Mouse (Mus musculus): Measurements from ENCODE around the gene Kcnab2. TPM values are rescaled to one million over a fixed set of nuclear protein-coding genes. Genes with fewer than 3 reads are reported as not detected.

Kcnab2 gene
- polyA plus RNA-seq (2016; fragmentation: Nextera tagmentation; extraction: Ambion mirVana) = 17.5 and 19.3 TPM in 2 replicates

GRCm38 (mm10) chr4:152477466-152478223, at the start of gene Kcnab2:
Kcnab2 (minus strand) TSS chr4:152477871.
- Histone ChIP-seq H3K4me3 (peak within 1 kb of the TSS; percentile 80), H3K4me2 (replicated peaks) (peak within 1 kb of the TSS; percentile 90), H3K36me3 (no peaks in the 10 kb centered on the region), H3K9ac (peak within 1 kb of the TSS; percentile 83), H3K27me3 (peaks cover 18% of the 10 kb centered on the region), H3K27ac (peak within 1 kb of the TSS; percentile 79), H3K9me3 (replicated peaks) (0 out of 2 replicates have a peak, but pooled peaks cover 2% of the 10 kb centered on the region), H3K4me1 (peaks cover 20% of the 10 kb centered on the region)
- WGBS = 0% methylated on average over 63 of the region's 63 CpGs
- peak; percentile 96 for ATAC-seq (ENCODE audit: low FRiP score)

- H3K27me3 ChIP-seq = no peaks in the 10 kb centered on the region
- WGBS = 37% methylated on average over 6 of the region's 6 CpGs
- H3K4me1 ChIP-seq = no peaks in the 10 kb centered on the region
- H3K4me2 ChIP-seq (replicated peaks) = no peak overlapping the region
- no peak for ATAC-seq (ENCODE audit: low FRiP score)
- H3K9ac ChIP-seq = no peak overlapping the region
- no peaks in the 10 kb centered on the region for H3K9me3 ChIP-seq (replicated peaks)
- no peak overlapping the region for H3K27ac ChIP-seq
- no peak overlapping the region for H3K4me3 ChIP-seq
- H3K36me3 ChIP-seq = peaks cover 8% of the 10 kb centered on the region; the same call in 1 of the 2 replicates
These were observed 42.4 kb upstream of the Kcnab2 start for GRCm38 (mm10) chr4:152520083-152520482.

GRCm38 (mm10) chr4:152519106-152519505, 41.4 kb upstream of the Kcnab2 start:
- Histone ChIP-seq H3K27ac (no peak overlapping the region), H3K27me3 (no peaks in the 10 kb centered on the region), H3K36me3 (peaks cover 8% of the 10 kb centered on the region; the same call in 1 of the 2 replicates), H3K4me1 (no peaks in the 10 kb centered on the region), H3K4me2 (replicated peaks) (no peak overlapping the region), H3K4me3 (no peak overlapping the region), H3K9ac (no peak overlapping the region), H3K9me3 (replicated peaks) (no peaks in the 10 kb centered on the region)
- WGBS = 86% methylated on average over 10 of the region's 10 CpGs
- no peak for ATAC-seq (ENCODE audit: low FRiP score)

GRCm38 (mm10) chr4:152514884-152515283, 37.2 kb upstream of the Kcnab2 start:
- ATAC-seq (ENCODE audit: low FRiP score) = no peak
- Histone ChIP-seq H3K4me3 (no peak overlapping the region), H3K9me3 (replicated peaks) (no peaks in the 10 kb centered on the region), H3K4me1 (peaks cover 17% of the 10 kb centered on the region), H3K27ac (no peak overlapping the region), H3K9ac (no peak overlapping the region), H3K27me3 (no peaks in the 10 kb centered on the region), H3K36me3 (0 out of 2 replicates have a peak, but pooled peaks cover 5% of the 10 kb centered on the region), H3K4me2 (replicated peaks) (no peak overlapping the region)
- WGBS = 73% methylated on average over 7 of the region's 7 CpGs

GRCm38 (mm10) chr4:152512221-152512925, 34.7 kb upstream of the Kcnab2 start:
- H3K9ac ChIP-seq = no peak overlapping the region
- H3K4me1 ChIP-seq = peaks cover 17% of the 10 kb centered on the region
- peak overlapping the region; percentile 40; the same call in 1 of the 2 replicates for H3K27ac ChIP-seq
- H3K27me3 ChIP-seq = no peaks in the 10 kb centered on the region
- H3K4me3 ChIP-seq = no peak overlapping the region
- peaks cover 17% of the 10 kb centered on the region for H3K36me3 ChIP-seq
- 28% methylated on average over 18 of the region's 18 CpGs for WGBS
- ATAC-seq (ENCODE audit: low FRiP score) = peak; percentile 77
- H3K4me2 ChIP-seq (replicated peaks) = no peak overlapping the region
- H3K9me3 ChIP-seq (replicated peaks) = no peaks in the 10 kb centered on the region

- Histone ChIP-seq H3K4me1 (peaks cover 20% of the 10 kb centered on the region), H3K27me3 (no peaks in the 10 kb centered on the region), H3K27ac (no peak overlapping the region), H3K4me3 (no peak overlapping the region), H3K4me2 (replicated peaks) (no peak overlapping the region), H3K9ac (no peak overlapping the region), H3K9me3 (replicated peaks) (no peaks in the 10 kb centered on the region), H3K36me3 (peaks cover 20% of the 10 kb centered on the region)
- ATAC-seq (ENCODE audit: low FRiP score) = no peak
- WGBS = 49% methylated on average over 20 of the region's 20 CpGs
These were observed 16.7 kb upstream of the Kcnab2 start for GRCm38 (mm10) chr4:152494360-152494879.

GRCm38 (mm10) chr4:152491250-152491899, 13.7 kb upstream of the Kcnab2 start:
- 58% methylated on average over 15 of the region's 15 CpGs for WGBS
- no peaks in the 10 kb centered on the region for H3K27me3 ChIP-seq
- H3K9ac ChIP-seq = no peak overlapping the region
- H3K4me1 ChIP-seq = peaks cover 17% of the 10 kb centered on the region
- ATAC-seq (ENCODE audit: low FRiP score) = no peak
- no peak overlapping the region for H3K27ac ChIP-seq
- no peak overlapping the region for H3K4me2 ChIP-seq (replicated peaks)
- peaks cover 20% of the 10 kb centered on the region for H3K36me3 ChIP-seq
- H3K9me3 ChIP-seq (replicated peaks) = no peaks in the 10 kb centered on the region
- no peak overlapping the region for H3K4me3 ChIP-seq

- H3K4me2 ChIP-seq (replicated peaks) = no peak overlapping the region
- no peak for ATAC-seq (ENCODE audit: low FRiP score)
- H3K9ac ChIP-seq = no peak overlapping the region
- no peak overlapping the region for H3K4me3 ChIP-seq
- H3K4me1 ChIP-seq = peaks cover 13% of the 10 kb centered on the region
- no peaks in the 10 kb centered on the region for H3K27me3 ChIP-seq
- H3K36me3 ChIP-seq = peaks cover 20% of the 10 kb centered on the region
- H3K9me3 ChIP-seq (replicated peaks) = no peaks in the 10 kb centered on the region
- 90% methylated on average over 14 of the region's 14 CpGs for WGBS
- H3K27ac ChIP-seq = no peak overlapping the region
These were observed 12.6 kb upstream of the Kcnab2 start for GRCm38 (mm10) chr4:152490311-152490710.

- H3K4me3 ChIP-seq = no peak overlapping the region
- H3K4me2 ChIP-seq (replicated peaks) = no peak overlapping the region
- no peaks in the 10 kb centered on the region for H3K27me3 ChIP-seq
- H3K4me1 ChIP-seq = peaks cover 4% of the 10 kb centered on the region; the same call in 1 of the 2 replicates
- H3K27ac ChIP-seq = no peak overlapping the region
- H3K9ac ChIP-seq = no peak overlapping the region
- 91% methylated on average over 10 of the region's 10 CpGs for WGBS
- ATAC-seq (ENCODE audit: low FRiP score) = no peak
- peaks cover 28% of the 10 kb centered on the region for H3K36me3 ChIP-seq
- no peaks in the 10 kb centered on the region for H3K9me3 ChIP-seq (replicated peaks)
These were observed 10.4 kb upstream of the Kcnab2 start for GRCm38 (mm10) chr4:152488046-152488445.

- H3K27ac ChIP-seq = no peak overlapping the region
- H3K9me3 ChIP-seq (replicated peaks) = no peaks in the 10 kb centered on the region
- H3K36me3 ChIP-seq = 0 out of 2 replicates have a peak, but pooled peaks cover 7% of the 10 kb centered on the region
- no peak overlapping the region for H3K4me3 ChIP-seq
- H3K9ac ChIP-seq = peak overlapping the region; percentile 23; the same call in 1 of the 2 replicates
- peaks cover 26% of the 10 kb centered on the region for H3K4me1 ChIP-seq
- H3K27me3 ChIP-seq = peaks cover 14% of the 10 kb centered on the region
- 55% methylated on average over 8 of the region's 8 CpGs for WGBS
- ATAC-seq (ENCODE audit: low FRiP score) = no peak
- H3K4me2 ChIP-seq (replicated peaks) = no peak overlapping the region
These were observed 2.8 kb upstream of the Kcnab2 start for GRCm38 (mm10) chr4:152480426-152480825.

- H3K9ac ChIP-seq = peak overlapping the region; percentile 83
- H3K9me3 ChIP-seq (replicated peaks) = no peaks in the 10 kb centered on the region
- H3K27me3 ChIP-seq = peaks cover 18% of the 10 kb centered on the region
- no peaks in the 10 kb centered on the region for H3K36me3 ChIP-seq
- H3K4me1 ChIP-seq = peaks cover 24% of the 10 kb centered on the region
- H3K27ac ChIP-seq = peak overlapping the region; percentile 79
- H3K4me2 ChIP-seq (replicated peaks) = peak overlapping the region; percentile 79
- 1% methylated on average over 13 of the region's 13 CpGs for WGBS
- no peak for ATAC-seq (ENCODE audit: low FRiP score)
- peak overlapping the region; percentile 80 for H3K4me3 ChIP-seq
These were observed 525 bp upstream of the Kcnab2 start for GRCm38 (mm10) chr4:152478224-152478567.

- 0% methylated on average over 21 of the region's 21 CpGs for WGBS
- Histone ChIP-seq H3K27ac (no peak overlapping the region), H3K4me3 (peak overlapping the region; percentile 80), H3K4me1 (peaks cover 20% of the 10 kb centered on the region), H3K9ac (peak overlapping the region; percentile 69), H3K27me3 (peaks cover 18% of the 10 kb centered on the region), H3K36me3 (0 out of 2 replicates have a peak, but pooled peaks cover 2% of the 10 kb centered on the region), H3K9me3 (replicated peaks) (peaks cover 7% of the 10 kb centered on the region), H3K4me2 (replicated peaks) (peak overlapping the region; percentile 90)
- no peak for ATAC-seq (ENCODE audit: low FRiP score)
These were observed 585 bp downstream of the Kcnab2 start for GRCm38 (mm10) chr4:152477106-152477465.

Measured in hindbrain, embryonic 12.5 days (tissue).